ENCODE assay signal across 28 mouse cellular contexts in genomic region chr3:36082843-36083242, GRCm38 (mm10). TPM values are rescaled to one million over a fixed set of nuclear protein-coding genes. Genes with fewer than 3 reads are reported as not detected.
"Had no signal": no experiment of that assay in that cellular context is flagged by ENCODE, and none has a peak within 500 bp of the region (broad histone marks: within the 10 kb centered on the region; RNA-seq: fewer than 3 reads in every experiment).

No protein-coding gene starts in this region.

- ATAC-seq: hindbrain, postnatal 0 days; inflammation-experienced regulatory T-cells, adult 6 months; liver, embryonic 12.5 days; midbrain, embryonic 15.5 days had no signal

- H3K4me3 ChIP-seq: kidney, embryonic 15.5 days; limb, embryonic 12.5 days; limb, embryonic 15.5 days; liver, embryonic 12.5 days; liver, embryonic 15.5 days; midbrain, embryonic 12.5 days; midbrain, embryonic 15.5 days; myocyte; neural tube, embryonic 13.5 days; stomach, embryonic 15.5 days had no signal

- H3K4me1 ChIP-seq: kidney, embryonic 15.5 days; limb, embryonic 12.5 days; limb, embryonic 15.5 days; liver, embryonic 12.5 days; liver, embryonic 15.5 days; midbrain, embryonic 12.5 days; midbrain, embryonic 15.5 days; neural tube, embryonic 13.5 days; stomach, embryonic 15.5 days had no signal

- H3K9me3 ChIP-seq: kidney, embryonic 15.5 days; limb, embryonic 12.5 days; limb, embryonic 15.5 days; liver, embryonic 12.5 days; liver, embryonic 15.5 days; midbrain, embryonic 12.5 days; midbrain, embryonic 15.5 days; neural tube, embryonic 13.5 days; stomach, embryonic 15.5 days had no signal

- H3K27me3 ChIP-seq: kidney, embryonic 15.5 days; limb, embryonic 12.5 days; limb, embryonic 15.5 days; liver, embryonic 12.5 days; liver, embryonic 15.5 days; midbrain, embryonic 12.5 days; midbrain, embryonic 15.5 days; neural tube, embryonic 13.5 days; stomach, embryonic 15.5 days had no signal

- DNase-seq: left cerebral cortex, postnatal 4 days; lung, adult 2 months; lung, postnatal 14 days; lung, postnatal 4 days; retina, postnatal 1 day; right cerebral cortex, postnatal 25 days; spleen, adult 18-20 months; thymus, postnatal 25 days had no signal

- H3K9ac ChIP-seq: kidney, embryonic 15.5 days; limb, embryonic 12.5 days; limb, embryonic 15.5 days; liver, embryonic 12.5 days; liver, embryonic 15.5 days; midbrain, embryonic 12.5 days; midbrain, embryonic 15.5 days; neural tube, embryonic 13.5 days; stomach, embryonic 15.5 days had no signal

- H3K4me2 ChIP-seq: kidney, embryonic 15.5 days; limb, embryonic 12.5 days; limb, embryonic 15.5 days; liver, embryonic 12.5 days; liver, embryonic 15.5 days; midbrain, embryonic 12.5 days; midbrain, embryonic 15.5 days; neural tube, embryonic 13.5 days; stomach, embryonic 15.5 days had no signal

- H3K27ac ChIP-seq: hindbrain, postnatal 0 days; kidney, embryonic 15.5 days; limb, embryonic 12.5 days; limb, embryonic 15.5 days; liver, embryonic 12.5 days; liver, embryonic 15.5 days; midbrain, embryonic 12.5 days; midbrain, embryonic 15.5 days; neural tube, embryonic 13.5 days; stomach, embryonic 15.5 days had no signal

RNA-seq across cellular contexts. Expression of gene Ccdc144b, which starts 29.5 kb away (rescaled TPM):
- total RNA-seq: hindbrain, postnatal 0 days; layer of hippocampus, adult 18-20 months; layer of hippocampus, postnatal 14 days; left cerebral cortex, adult 8-10 months; left cerebral cortex, postnatal 14 days; left cerebral cortex, postnatal 4 days; megakaryocyte progenitor cell, adult 5-6 weeks; megakaryocyte-erythroid progenitor cell, adult 5-6 weeks; monocyte, adult 5-6 weeks had no signal
- polyA plus RNA-seq: hindbrain, postnatal 0 days; inflammation-experienced regulatory T-cells, adult 6 months; kidney, embryonic 15.5 days; limb, embryonic 12.5 days; limb, embryonic 15.5 days; liver, embryonic 12.5 days; liver, embryonic 15.5 days; lung, adult 2 months; lung, embryonic 16.5 days; midbrain, embryonic 12.5 days; midbrain, embryonic 15.5 days; myocyte; neural tube, embryonic 13.5 days; stomach, embryonic 15.5 days had no signal
